Mouse (Mus musculus) embryo, embryonic 11 days (tissue): Measurements from ENCODE around the gene Tmem139.

Experiments used
- DNase-seq: peaks from one replicate; pipeline ENCODE4 v3.0.0-alpha.2; 2015

Tmem139 gene

GRCm38 (mm10) chr6:42261524-42262170 lies at the start of gene Tmem139:
Gene Tmem139 (plus strand): TSS chr6:42261970.
- DNase-seq: no peak

GRCm38 (mm10) chr6:42215028-42215427 lies 46.7 kb upstream of the Tmem139 start, which contains the start of gene Tas2r144:
Gene Tas2r144 (plus strand): TSS chr6:42215328.
- no peak for DNase-seq

- no peak for DNase-seq
Observed at GRCm38 (mm10) chr6:42222286-42222685, 39.5 kb upstream of the Tmem139 start.

- no peak for DNase-seq
Observed at GRCm38 (mm10) chr6:42225046-42225445, 36.7 kb upstream of the Tmem139 start.

GRCm38 (mm10) chr6:42227240-42228101 lies 34.3 kb upstream of the Tmem139 start:
- peak; percentile 78 for DNase-seq

- no peak for DNase-seq
Observed at GRCm38 (mm10) chr6:42229610-42230009, 32.2 kb upstream of the Tmem139 start.

GRCm38 (mm10) chr6:42231191-42231590 lies 30.6 kb upstream of the Tmem139 start:
- no peak for DNase-seq

- no peak for DNase-seq
Observed at GRCm38 (mm10) chr6:42237276-42237805, 24.4 kb upstream of the Tmem139 start.

- DNase-seq: no peak
Observed at GRCm38 (mm10) chr6:42241311-42242045, 20.3 kb upstream of the Tmem139 start.

- peak; percentile 89 for DNase-seq
Observed at GRCm38 (mm10) chr6:42245711-42246353, 15.9 kb upstream of the Tmem139 start, which contains the start of gene Gstk1. Gene Gstk1 (plus strand): TSS chr6:42245935.

- DNase-seq: no peak
Observed at GRCm38 (mm10) chr6:42247173-42247572, 14.6 kb upstream of the Tmem139 start.

GRCm38 (mm10) chr6:42247981-42248380 lies 13.8 kb upstream of the Tmem139 start:
- no peak for DNase-seq

GRCm38 (mm10) chr6:42251791-42252190 lies 10.0 kb upstream of the Tmem139 start:
- no peak for DNase-seq

- no peak for DNase-seq
Observed at GRCm38 (mm10) chr6:42253103-42253502, 8.7 kb upstream of the Tmem139 start.

- DNase-seq: peak; percentile 71
Observed at GRCm38 (mm10) chr6:42257303-42257863, 4.4 kb upstream of the Tmem139 start.

GRCm38 (mm10) chr6:42260430-42260829 lies 1.3 kb upstream of the Tmem139 start:
- DNase-seq: no peak

- peak; percentile 99 for DNase-seq
Observed at GRCm38 (mm10) chr6:42264626-42265312, 3.0 kb downstream of the Tmem139 start, which contains the start of gene Casp2. Gene Casp2 (plus strand): TSS chr6:42264985.

GRCm38 (mm10) chr6:42265391-42266330 lies 3.9 kb downstream of the Tmem139 start:
- DNase-seq: peak; percentile 56

- no peak for DNase-seq
Observed at GRCm38 (mm10) chr6:42270817-42271216, 9.0 kb downstream of the Tmem139 start.

- DNase-seq: no peak
Observed at GRCm38 (mm10) chr6:42276151-42276550, 14.4 kb downstream of the Tmem139 start.
